Mouse (Mus musculus) liver, postnatal 0 days (tissue): Measurements from ENCODE around the gene Gng5. TPM values are rescaled to one million over a fixed set of nuclear protein-coding genes. Genes with fewer than 3 reads are reported as not detected.

ENCODE experiments used
- ATAC-seq: fragments of 200-750 bp; cut with Nextera tagmentation; 2 replicates; pipeline ENCODE4 v1.8.0; 2017; ENCODE audit warnings: mild to moderate bottlenecking, moderate library complexity
- DNase-seq: peaks from one replicate; pipeline ENCODE4 v3.0.0-alpha.2; 2016
- H3K27ac ChIP-seq: fragments of 300-500 bp; sonication (generic); 2 replicates; pipeline ENCODE4 v1.5.1; 2014; ENCODE audit warnings: antibody characterized with exemption, moderate library complexity, mild to moderate bottlenecking, low read depth
- H3K27me3 ChIP-seq: fragments of 300-500 bp; sonication (generic); 2 replicates; pipeline ENCODE4 v1.6.1; 2014; ENCODE audit warnings: low read length, control low read depth, mixed read lengths; ENCODE audit not compliant: insufficient read depth
- H3K36me3 ChIP-seq: fragments of 300-500 bp; sonication (generic); replicated peaks from 2 replicates; pipeline ENCODE4 v1.6.1; 2014; ENCODE audit warnings: mild to moderate bottlenecking, control low read depth, low read length, moderate library complexity, mixed read lengths; ENCODE audit not compliant: insufficient read depth
- H3K4me1 ChIP-seq: fragments of 300-500 bp; sonication (generic); 2 replicates; pipeline ENCODE4 v1.6.1; 2014; ENCODE audit warnings: antibody characterized with exemption, mild to moderate bottlenecking, control low read depth; ENCODE audit not compliant: insufficient read depth
- H3K4me2 ChIP-seq: fragments of 300-500 bp; sonication (generic); 2 replicates; pipeline ENCODE4 v1.6.1; 2014; ENCODE audit warnings: low read depth, mild to moderate bottlenecking, low read length, moderate library complexity, mixed read lengths
- H3K4me3 ChIP-seq: fragments of 300-500 bp; sonication (generic); 2 replicates; pipeline ENCODE4 v1.5.1; 2014; ENCODE audit warnings: low read depth, low read length
- H3K9ac ChIP-seq: fragments of 300-500 bp; sonication (generic); replicated peaks from 2 replicates; pipeline ENCODE4 v1.6.1; 2014; ENCODE audit warnings: mild to moderate bottlenecking, moderate library complexity
- H3K9me3 ChIP-seq: fragments of 300-500 bp; sonication (generic); 2 replicates; pipeline ENCODE4 v1.6.1; 2016; ENCODE audit warnings: mild to moderate bottlenecking, control low read depth, low read length, mixed read lengths
- CTCF ChIP-seq: sonication (generic); IDR thresholded peaks from 2 replicates; pipeline ENCODE4 v1.5.1; 2016; ENCODE audit warnings: antibody characterized with exemption, low read depth
- EP300 ChIP-seq: IDR thresholded peaks from 2 replicates; pipeline ENCODE4 v1.6.1; 2016; ENCODE audit warnings: antibody characterized with exemption, low read depth, mild to moderate bottlenecking
- WGBS: fragments of 180-500 bp; shearing (Covaris S2); extraction: QIAGEN DNeasy Blood & Tissue Kit; methylation state at CpG from one replicate; pipeline ENCODE4 v1.1.7; 2014; ENCODE audit not compliant: insufficient replicate concordance; 5-methylcytosine and 5-hydroxymethylcytosine counted together
- polyA plus RNA-seq: library from polyadenylated mRNA; unstranded; fragments of >200 nt; fragmentation: Nextera tagmentation; extraction: Ambion mirVana; gene quantifications from 2 replicates; pipeline ENCODE4 v1.2.1, GENCODE M21; 2015

Gng5 gene
- polyA plus RNA-seq, result 764 and 778 TPM in 2 replicates

DNA sequence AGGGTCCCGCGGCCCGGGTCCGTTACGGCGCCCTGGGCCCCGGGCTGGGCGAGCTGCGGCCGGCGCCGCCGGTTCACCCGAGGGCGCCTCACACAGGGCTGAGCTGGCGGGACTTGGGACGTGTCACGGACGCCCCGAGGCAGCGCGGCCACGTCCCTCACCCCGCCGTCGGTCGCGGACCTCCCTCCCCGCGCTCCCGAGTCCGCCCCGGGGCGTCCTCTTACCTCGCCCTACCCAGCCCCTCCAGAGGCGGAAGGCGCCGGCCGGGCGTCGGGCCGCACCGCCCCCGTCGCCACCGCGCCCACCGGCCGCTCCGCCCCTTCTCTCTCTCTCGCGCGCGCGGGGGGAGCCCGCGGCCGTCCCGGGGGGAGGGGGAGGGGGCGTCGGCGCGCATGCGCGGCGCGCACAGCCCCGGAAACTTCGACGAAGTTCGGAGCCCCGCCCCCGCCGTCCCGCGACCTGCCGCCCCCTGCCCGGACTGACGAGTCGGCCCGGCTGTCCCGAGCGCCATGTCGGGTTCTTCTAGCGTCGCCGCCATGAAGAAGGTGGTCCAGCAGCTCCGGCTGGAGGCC, at the start of gene Gng5, which contains the start of gene Spata1:
Gene Gng5 (plus strand): TSS at position 377 of the 572 bp plus-strand sequence.
Gene Spata1 (minus strand): TSS at position 323 of the 572 bp plus-strand sequence.
- H3K27ac ChIP-seq, result peak within 1 kb of the TSS; percentile 97
- TF ChIP-seq EP300 (no peak), CTCF (0 out of 2 replicates have a peak, but pooled peaks have one; percentile 7)
- peak within 1 kb of the TSS; percentile 81 for H3K4me2 ChIP-seq
- ATAC-seq (peak; percentile 95), DNase-seq (peak; percentile 94)
- H3K9ac ChIP-seq, result peak within 1 kb of the TSS; percentile 94
- H3K4me1 ChIP-seq, result peaks cover 26% of the 10 kb centered on the region
- H3K36me3 ChIP-seq, result peaks cover 13% of the 10 kb centered on the region
- no peaks in the 10 kb centered on the region for H3K9me3 ChIP-seq
- WGBS, result 1% methylated on average over 53 of the region's 88 CpGs
- H3K27me3 ChIP-seq, result no peaks in the 10 kb centered on the region
- H3K4me3 ChIP-seq, result peak within 1 kb of the TSS; percentile 79

GRCm38 (mm10) chr3:146450371-146450841, 49.2 kb upstream of the Gng5 start:
- ATAC-seq (peak; percentile 99), DNase-seq (peak; percentile 95)
- peak overlapping the region; percentile 59 for H3K4me3 ChIP-seq
- TF ChIP-seq CTCF (peak; percentile 67), EP300 (no peak)
- peak overlapping the region; percentile 93 for H3K27ac ChIP-seq
- WGBS, result under 1% methylated on average over 29 of the region's 29 CpGs
- 0 out of 2 replicates have a peak, but pooled peaks cover under 1% of the 10 kb centered on the region for H3K36me3 ChIP-seq
- H3K4me2 ChIP-seq, result peak overlapping the region; percentile 84
- no peaks in the 10 kb centered on the region for H3K9me3 ChIP-seq
- H3K4me1 ChIP-seq, result peaks cover 9% of the 10 kb centered on the region
- H3K9ac ChIP-seq, result peak overlapping the region; percentile 83
- no peaks in the 10 kb centered on the region for H3K27me3 ChIP-seq

DNA sequence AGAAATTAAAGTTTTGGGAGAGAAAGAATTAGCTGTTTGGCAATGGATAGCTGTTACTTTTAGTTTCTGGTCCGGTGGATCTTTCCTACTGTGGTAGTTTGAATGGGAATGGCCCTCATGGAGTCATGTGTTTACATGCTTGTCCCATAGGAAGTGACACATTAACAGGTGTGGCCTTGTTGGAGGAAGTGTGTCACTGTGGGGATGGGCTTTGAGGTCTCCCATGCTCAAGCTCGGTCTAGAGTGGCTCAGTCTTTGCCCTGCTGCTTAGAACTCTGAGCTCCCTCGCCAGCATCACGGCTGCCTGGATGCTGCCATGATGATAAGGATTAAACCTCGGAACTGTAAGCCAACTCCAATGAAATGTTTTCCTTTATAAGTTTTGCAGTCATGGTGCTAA, 48.2 kb upstream of the Gng5 start:
- no peak for TF ChIP-seq CTCF
- no peak for TF ChIP-seq EP300
- WGBS, result 88% methylated on average over 5 of the region's 5 CpGs

GRCm38 (mm10) chr3:146462939-146463338, 36.7 kb upstream of the Gng5 start:
- Histone ChIP-seq H3K9me3 (no peaks in the 10 kb centered on the region), H3K36me3 (peaks cover 6% of the 10 kb centered on the region), H3K4me1 (no peaks in the 10 kb centered on the region), H3K27ac (no peak overlapping the region), H3K4me3 (no peak overlapping the region), H3K27me3 (no peaks in the 10 kb centered on the region), H3K4me2 (no peak overlapping the region), H3K9ac (no peak overlapping the region)
- ATAC-seq (no peak), DNase-seq (no peak)
- 58% methylated on average over 2 of the region's 2 CpGs for WGBS
- TF ChIP-seq CTCF (no peak), EP300 (no peak)

More for the DNA sequence above, 48.2 kb upstream of the Gng5 start:
- Histone ChIP-seq H3K4me2 (peak overlapping the region; percentile 84), H3K27me3 (no peaks in the 10 kb centered on the region), H3K27ac (no peak overlapping the region), H3K36me3 (peaks cover 5% of the 10 kb centered on the region; the same call in 1 of the 2 replicates), H3K9ac (no peak overlapping the region), H3K4me1 (peaks cover 9% of the 10 kb centered on the region), H3K9me3 (no peaks in the 10 kb centered on the region), H3K4me3 (peak overlapping the region; percentile 59; the same call in 1 of the 2 replicates)
- ATAC-seq, result no peak
- DNase-seq, result no peak

- Histone ChIP-seq H3K4me2 (no peak overlapping the region), H3K27me3 (no peaks in the 10 kb centered on the region), H3K27ac (no peak overlapping the region), H3K4me1 (no peaks in the 10 kb centered on the region), H3K9ac (no peak overlapping the region), H3K36me3 (peaks cover 4% of the 10 kb centered on the region; the same call in 1 of the 2 replicates), H3K9me3 (no peaks in the 10 kb centered on the region), H3K4me3 (no peak overlapping the region)
- DNase-seq (no peak), ATAC-seq (no peak)
- no peak for TF ChIP-seq EP300
- no peak for TF ChIP-seq CTCF
- WGBS, result 77% methylated on average over 2 of the region's 2 CpGs
These were observed 30.4 kb upstream of the Gng5 start for GRCm38 (mm10) chr3:146469226-146469625.

GRCm38 (mm10) chr3:146472657-146473056, 26.9 kb upstream of the Gng5 start:
- Histone ChIP-seq H3K27ac (no peak overlapping the region), H3K27me3 (no peaks in the 10 kb centered on the region), H3K4me1 (no peaks in the 10 kb centered on the region), H3K9ac (no peak overlapping the region), H3K4me2 (no peak overlapping the region), H3K36me3 (no peaks in the 10 kb centered on the region), H3K4me3 (no peak overlapping the region), H3K9me3 (no peaks in the 10 kb centered on the region)
- no peak for TF ChIP-seq EP300
- 81% methylated on average over 4 of the region's 4 CpGs for WGBS
- ATAC-seq (no peak), DNase-seq (no peak)
